Mouse (Mus musculus) cerebellum, adult (tissue): ENCODE data around the gene 2310030G06Rik.

Experiments used
- ATAC-seq: cut with Nextera tagmentation; 2 replicates; pipeline ENCODE4 v1.9.2; 2017; ENCODE audit warnings: mild to moderate bottlenecking, moderate library complexity, mixed read lengths; ENCODE audit not compliant: insufficient number of reproducible peaks, low FRiP score, low TSS enrichment

2310030G06Rik gene

DNA sequence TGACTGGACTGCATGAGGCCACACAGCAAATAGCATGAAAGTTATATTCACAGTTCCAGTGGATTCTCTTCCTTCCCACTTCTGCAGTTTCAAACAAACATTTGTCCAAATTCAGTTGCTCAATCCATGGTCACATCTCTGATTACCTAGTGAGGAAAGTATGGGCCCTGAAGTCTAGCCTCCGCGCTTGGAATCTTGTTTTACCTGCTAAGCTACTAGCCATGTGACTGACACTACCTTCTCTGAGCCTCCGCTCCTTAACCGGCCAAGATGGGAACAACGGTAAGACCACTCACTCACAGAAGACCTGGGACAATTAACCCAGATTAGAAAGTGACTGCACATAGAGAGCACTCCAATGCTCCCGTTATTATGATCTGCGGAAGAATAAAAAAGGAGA lies 530 bp downstream of the 2310030G06Rik start:
- ATAC-seq, result no peak

DNA sequence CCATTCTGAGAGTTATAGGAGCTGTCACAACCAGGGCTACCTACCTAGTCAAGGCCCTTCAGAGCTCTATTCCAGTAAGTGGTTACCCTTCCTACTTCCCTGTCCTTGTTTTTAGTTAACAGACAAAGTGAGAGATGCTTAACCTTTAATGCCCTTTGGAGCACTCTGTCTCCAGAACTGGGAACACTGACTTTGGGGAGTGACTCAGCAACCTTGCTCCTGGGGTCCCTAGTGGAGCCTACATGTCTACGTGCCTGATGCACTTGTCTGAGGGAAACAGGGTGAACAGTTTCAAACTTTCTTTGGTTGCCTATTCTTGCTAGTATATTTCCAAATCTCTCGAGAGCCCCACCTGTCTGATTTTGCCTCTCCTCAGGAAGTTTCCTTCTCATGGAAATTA lies 3.6 kb downstream of the 2310030G06Rik start:
- ATAC-seq, result no peak

DNA sequence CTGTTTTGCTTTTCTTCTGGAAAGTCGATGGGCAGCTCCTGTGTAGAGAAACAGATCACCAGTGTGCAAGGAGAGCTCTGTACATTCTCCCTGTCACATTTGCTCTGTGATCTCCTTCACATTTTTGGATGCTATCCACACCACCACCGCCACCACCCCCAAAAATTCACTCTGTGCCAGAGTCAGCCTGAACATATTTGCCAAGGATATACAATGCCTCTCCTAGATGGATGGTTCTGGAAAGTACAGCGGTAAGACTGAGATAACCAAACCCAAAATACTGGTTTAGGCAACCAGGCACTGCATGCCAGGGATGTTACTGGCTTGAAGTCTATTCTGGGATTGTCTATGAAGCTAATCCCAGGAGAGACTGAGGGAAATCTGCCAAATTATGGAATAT lies 4.1 kb downstream of the 2310030G06Rik start:
- no peak for ATAC-seq

DNA sequence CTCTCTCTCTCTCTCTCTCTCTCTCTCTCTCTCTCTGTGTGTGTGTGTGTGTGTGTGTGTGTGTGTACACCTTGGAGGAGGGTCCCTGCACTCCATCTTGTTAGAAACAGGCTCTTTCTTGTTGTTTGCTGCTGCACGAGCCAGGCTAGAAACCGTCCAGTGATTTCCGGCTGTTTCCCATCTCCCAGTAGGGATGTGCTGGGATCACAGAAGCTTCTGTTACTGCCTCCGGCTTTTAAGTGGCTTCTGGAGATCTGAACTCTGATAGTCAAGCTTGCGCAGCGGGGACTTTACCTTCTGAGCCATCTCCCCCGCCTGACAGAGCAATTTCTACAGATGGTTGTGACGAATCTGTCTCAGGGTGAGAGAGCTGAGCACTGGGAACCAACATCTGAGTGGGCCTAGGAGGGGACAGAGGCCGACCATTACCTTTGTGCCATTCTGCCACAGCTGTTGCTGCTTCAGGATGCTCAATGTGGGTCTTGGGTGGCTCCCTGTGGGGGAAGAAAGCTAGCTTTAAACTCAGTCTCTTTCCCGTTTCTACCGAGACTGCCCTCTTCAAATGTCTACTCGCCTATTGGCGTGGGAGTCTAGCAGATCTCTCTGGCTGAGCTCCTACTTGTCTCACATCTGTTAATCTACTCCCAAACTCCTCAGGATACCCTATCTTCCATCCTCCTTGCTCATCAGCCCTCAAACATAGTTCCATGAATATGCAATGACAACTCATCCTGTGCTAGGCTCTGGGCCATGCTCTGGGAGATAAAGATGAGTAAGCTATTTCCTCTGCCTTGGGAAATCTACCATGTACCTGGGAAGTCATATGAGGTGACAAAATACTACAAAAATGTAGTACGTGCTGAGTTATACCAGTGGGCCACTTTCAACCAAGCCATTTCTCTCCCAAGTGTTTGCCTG lies 5.2 kb downstream of the 2310030G06Rik start:
- ATAC-seq, result no peak

DNA sequence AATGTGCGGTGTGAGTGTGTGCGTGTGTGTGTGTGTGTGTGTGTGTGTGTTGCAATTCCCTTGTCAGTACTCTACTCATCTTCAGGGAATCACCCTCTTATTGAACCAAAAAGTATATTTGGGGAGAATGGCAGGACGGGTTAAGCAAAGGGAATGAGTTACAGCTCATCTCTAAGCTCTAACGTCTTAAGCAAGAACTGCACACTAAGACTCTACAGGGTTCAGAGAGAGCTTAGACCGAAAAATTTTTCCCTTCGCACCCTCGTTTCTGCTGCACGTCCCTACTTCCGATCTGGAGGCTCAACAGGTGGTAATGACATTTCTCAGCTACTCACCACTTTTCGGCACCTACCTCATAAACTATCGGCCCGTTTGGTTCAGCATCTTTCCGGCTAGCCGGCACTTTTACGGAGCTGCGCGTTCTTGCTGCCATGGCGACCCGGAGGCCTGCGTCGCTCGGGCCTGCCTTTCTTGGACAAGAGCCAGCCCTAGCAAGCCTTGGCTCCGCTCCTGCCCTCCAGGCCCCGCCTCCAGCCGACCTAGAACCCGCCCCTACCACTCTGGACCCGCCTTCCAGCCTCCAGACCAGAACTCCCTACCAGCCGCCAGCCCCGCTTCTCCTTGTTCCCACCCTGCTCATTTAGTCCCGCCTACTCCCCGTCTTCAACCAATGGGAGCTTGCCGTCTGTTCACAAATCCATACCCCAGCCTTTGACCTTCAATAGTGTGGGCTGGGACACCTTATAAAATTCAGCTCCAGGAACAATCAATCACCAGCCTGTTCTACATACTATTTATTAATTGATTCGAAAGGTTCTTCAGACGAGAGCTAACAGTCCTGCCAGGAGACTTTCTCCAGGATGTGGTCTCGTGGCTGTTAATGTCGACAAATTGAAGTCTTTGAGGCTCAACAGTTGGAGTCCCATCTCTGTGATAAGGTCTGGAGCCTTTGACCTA lies 7.1 kb downstream of the 2310030G06Rik start, which contains the start of gene Dixdc1:
Gene Dixdc1 (minus strand): TSS at position 604 of the 957 bp plus-strand sequence.
- ATAC-seq, result peak; percentile 85

DNA sequence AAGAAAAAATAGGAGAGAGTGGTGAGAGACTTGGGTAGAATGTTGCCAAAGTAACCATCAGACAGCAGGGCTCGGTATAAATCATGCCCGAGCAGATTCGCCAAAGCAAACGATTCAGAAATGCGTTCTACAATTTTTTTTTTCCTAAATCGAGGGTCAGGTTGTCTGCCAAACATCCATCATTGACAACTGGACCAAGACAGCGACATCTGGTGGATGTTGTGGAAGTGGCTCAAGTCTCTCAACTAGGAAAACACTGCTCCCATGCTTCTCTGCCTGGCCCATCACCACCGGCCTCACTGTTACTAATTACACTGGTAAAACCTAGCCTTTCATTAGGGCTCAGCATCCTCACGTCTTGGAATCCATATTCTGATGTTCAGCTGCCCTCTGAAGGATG lies 11.3 kb downstream of the 2310030G06Rik start:
- ATAC-seq, result no peak

DNA sequence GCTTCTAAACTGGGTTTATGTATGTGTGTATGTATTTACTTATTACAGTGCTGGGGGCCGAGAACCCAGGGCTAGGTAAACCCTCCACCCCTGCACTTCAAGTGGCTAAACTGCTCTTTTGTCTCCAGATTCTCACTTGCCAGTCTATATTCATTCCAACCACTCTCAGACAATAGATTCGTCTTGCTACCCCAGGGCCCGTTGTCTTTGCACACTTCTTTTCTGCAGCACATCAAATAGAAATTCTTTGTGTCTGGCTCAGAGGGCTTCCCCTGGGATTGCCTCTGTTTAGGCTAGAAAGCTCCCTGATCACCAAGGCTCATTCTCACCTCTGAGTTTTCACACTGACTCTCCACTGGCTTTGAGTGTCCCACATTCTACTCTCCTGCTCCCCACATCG lies 13.8 kb downstream of the 2310030G06Rik start:
- no peak for ATAC-seq

DNA sequence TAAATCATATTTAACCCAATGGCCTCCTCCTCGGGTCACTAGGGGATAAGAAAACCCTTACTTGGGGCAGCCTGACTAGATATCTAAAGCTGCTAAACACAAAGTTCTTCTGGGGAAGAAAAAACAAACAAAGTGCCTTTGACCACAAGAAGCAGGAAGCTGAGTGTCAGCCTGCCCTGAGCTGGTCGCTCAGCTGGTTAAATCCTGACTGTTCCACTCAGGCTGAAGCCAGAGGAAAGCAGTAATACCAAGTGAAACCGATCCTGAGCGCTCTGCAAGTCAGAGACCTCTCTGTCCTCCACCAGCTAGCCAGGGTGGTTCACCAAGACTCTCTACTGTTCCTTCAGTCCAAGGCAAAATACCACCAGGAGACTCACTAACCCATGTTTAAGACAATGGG lies 16.7 kb downstream of the 2310030G06Rik start:
- ATAC-seq, result no peak

DNA sequence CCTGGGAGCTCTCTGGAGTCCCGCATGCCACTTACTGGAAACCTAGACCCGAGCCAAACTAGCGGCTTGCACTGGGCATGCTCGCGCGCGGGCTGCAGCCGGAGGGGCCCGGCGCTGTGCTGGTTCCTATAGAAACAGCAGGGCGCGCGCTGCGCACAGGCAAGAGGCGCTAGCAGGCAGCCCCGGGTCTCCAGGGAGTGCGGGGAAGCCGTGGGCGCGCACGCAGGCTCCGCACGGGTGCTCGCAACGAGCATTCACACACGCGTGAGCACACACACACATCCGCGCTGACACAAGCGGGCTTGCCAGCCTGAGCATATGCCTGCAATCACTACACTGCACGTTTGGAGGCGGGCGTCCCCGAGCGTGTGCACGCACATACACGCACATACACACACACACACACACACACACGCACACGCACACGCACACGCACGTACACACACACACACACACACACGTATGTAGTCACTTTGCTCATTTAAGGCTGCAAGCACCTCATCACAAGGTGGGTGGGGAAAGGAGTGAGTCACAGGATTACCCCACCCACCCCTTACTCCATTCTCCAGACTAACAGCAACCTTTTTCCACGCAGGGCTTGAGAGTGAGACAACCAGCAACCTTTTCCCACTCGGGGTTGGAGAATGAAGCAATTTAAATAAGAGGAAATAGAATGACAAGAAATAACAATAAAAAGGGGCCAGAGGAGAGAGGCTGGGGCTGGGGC lies 18.2 kb downstream of the 2310030G06Rik start:
- ATAC-seq, result peak; percentile 71

DNA sequence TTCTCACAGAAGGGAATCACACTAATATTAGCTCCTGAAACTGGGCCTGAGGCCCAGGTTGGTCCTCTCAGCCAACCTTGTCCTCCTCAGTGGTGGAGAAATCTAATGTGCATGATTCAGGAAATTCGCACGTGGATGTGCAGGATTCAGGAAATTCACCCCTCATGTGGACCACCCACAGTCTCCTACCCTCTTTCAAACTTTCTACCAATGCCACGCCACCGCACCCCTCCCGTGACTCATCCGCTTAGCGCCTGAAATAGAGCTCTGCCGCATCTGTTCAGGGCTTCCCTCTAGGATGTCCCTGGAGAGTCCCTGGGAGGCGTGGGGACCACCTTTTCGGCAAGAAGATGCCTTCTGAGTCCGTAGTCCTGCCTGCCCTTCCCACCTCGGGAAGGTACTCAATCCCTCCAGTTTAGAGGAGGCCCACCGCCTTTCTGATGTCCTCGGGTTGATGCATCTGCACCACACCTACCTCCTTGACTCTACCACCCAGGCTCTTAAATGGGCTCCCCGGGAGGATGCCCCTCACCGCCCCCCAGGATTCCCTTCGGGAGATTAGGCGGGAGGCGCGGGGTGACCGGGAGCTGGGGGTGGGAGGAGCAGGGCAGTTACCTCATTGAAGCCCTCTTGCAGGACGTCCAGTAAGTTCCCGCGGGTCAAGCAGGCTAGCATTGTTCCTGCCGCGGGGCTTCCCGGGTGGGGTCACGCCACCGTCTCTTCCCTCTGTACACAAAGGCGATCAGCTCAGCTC lies 19.0 kb downstream of the 2310030G06Rik start:
- peak; percentile 37; the same call in 1 of the 2 replicates for ATAC-seq

DNA sequence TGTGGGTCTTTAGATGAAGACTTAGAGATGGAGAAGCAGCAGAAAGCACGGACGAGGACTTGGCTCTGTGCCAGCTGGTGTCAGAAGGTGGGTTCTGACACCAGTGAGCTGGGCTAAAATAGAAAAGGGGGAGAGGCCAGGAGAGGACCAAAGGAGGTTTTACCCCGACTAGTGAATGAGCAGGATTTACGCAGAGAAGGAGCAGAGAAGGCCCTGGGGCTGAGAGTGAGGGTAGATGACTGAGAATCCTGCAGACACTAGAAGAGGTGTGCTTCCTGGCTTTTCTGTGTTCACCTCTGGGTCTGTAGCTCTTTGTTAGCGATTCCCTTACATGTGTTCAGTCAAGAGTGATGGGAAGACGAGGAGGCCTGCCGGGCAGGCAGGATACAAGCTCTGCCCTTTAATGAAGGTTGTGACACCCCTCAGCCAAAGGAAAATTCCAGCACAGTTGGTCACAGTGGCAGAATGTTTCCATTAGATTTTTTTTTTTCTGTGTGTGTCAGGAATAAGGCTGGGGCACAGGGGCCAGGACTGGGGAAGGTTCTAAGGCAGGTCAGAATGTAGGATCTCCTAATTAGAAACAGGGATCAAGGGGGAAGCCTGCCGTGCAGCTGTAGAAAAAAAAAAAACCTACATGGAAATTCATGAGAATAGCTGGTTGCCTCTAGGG lies 20.3 kb downstream of the 2310030G06Rik start:
- ATAC-seq, result 0 out of 2 replicates have a peak, but pooled peaks have one; percentile 21

DNA sequence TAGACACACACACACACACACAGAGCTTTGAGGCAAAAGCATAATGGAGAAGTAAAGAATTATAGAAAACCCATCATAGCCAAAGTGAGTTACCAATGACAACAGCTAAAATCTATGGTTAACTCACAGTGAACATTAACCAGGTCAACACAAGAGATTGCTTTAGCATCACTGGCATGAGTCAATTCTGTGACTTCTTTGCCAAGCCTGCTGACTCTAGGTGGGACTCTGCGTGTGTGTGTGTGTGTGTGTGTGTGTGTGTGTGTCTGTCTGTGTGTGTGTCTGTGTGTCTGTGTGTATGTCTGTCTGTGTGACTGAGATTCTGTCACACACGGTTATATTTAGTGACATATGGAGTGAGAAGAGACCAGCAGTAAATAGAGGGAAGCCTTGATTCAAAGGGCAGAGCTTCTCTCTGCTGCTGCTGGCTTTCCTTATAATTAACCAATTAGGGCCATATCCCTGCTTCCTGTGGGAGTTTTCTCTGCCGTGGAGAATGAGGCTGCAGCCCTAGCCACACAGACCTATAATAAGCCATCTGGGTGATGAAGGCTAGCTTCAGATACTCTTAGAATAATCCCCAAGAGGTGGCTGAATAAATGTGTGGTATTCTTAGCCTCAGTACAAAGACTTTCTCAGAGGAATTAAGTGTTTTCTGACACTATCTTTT lies 21.5 kb downstream of the 2310030G06Rik start:
- ATAC-seq, result no peak

DNA sequence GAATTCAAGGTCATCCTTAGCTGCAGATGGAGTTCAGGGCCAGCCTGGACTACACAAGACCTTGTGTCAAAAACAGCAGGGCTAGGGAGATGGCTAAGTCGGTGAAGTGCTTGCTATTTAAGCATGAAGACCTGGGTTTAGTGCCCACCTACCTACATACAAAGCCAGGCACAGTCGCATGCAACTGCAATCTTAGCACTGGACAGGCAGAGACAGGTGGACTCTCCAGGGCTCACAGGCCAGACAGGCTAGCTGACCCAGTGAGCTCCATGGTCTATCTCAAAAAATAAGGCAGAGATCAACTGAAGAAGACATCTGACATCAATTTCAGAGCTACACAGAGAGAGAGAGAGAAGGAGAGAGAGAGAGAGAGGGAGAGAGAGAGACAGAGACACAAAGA lies 22.2 kb downstream of the 2310030G06Rik start:
- no peak for ATAC-seq

DNA sequence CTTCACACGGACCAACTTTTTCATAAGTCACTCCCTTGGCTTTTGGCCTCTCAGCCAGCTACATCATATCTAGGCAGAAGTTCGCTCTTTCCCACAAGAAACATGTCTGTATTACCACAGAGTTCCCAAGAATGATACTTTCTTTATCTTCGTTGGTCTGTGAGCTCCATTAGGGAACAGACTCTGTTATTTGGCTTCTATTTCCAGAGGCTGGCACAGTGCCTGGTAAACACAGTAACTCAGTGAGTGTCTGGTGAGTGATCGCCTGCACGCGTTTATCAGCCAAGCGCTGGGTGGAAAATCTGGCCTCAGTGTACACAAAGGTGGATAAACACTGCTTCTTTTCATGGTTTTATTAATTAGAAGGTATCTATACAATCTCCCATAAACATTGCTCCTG lies 22.9 kb downstream of the 2310030G06Rik start:
- no peak for ATAC-seq

DNA sequence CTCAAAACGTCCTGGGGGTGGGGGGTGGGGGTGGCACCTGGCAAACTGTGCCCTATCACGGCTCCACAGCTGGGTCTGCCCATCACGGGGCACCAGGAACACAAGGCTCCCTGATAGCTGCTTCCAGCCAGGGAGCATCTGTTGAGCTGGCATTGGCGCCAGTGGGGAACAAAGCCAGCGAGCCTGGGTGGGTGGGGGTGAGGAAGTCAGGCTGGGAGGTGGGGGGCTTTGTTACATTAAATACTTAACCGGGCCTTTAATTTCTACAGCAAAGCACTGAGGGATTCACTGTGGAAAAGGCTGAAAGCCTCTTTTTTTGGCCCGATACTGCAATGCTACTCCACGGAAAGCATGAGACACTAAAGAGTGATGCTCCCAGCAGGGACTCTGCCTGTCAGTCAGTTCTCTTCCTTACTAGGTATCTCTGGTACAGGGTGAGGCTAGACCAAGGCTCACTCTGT lies 23.9 kb downstream of the 2310030G06Rik start:
- ATAC-seq, result no peak

DNA sequence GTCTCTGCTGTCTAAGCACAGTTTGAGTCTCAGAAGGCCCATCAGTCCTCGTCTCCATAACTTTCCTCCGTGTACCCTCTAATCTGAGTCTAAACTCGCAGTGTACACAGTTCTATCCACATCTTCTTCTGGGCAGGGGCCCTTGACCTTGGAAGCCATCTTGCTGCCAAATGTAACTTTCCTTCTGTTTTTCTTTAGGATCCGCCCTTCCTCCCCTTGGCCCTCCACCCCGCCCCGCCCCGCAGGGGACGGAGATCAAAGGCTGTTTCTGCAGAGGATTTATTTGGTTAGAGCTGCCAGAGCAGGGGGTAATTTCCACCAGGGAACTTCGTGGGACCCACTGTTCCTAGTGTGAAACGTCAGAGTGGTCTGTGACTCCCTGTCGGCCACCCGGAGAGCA lies 25.3 kb downstream of the 2310030G06Rik start:
- no peak for ATAC-seq

DNA sequence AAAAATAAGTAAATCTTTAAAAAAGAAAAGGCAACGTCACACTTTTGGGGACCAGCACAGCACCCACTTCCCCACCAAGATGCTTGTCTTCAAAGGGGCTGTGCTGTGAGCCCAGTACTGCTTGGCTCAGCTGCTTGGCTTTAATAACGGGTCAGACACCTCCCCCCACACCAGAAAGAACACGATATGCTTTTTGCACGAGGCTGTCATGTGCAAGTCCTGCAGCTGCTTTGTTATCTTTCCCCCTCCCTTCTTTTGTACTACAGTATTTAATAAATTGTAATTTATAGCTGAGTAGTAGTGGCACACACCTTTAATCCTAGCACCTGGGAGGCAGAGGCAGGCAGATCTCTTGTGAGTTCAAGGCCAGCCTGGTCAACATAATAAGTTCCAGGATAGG lies 27.5 kb downstream of the 2310030G06Rik start:
- no peak for ATAC-seq

DNA sequence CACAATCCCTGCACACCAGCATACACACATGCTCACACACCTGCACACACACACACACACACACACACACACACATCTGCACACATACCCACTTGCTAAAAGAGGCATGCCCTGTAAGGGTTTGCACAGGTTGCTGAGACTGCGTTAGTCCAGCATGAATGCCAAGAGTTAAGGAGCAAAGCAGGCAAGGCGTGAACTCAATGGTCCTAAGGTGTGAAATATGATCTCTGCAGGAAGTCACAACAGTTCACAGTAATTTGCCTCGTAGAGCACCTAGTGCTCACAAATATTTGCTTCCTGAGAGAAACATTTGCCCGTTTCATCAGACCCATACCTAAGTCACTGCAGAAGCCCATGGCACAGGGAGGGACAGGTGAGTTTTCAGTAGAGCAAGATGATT lies 32.1 kb downstream of the 2310030G06Rik start:
- no peak for ATAC-seq
